Mouse (Mus musculus): ENCODE results near the gene Trappc3. TPM values are rescaled to one million over a fixed set of nuclear protein-coding genes. Genes with fewer than 3 reads are reported as not detected.

Gene Trappc3
- total RNA-seq, 1 experiment from 2014 or later, result 70.8 TPM

DNA sequence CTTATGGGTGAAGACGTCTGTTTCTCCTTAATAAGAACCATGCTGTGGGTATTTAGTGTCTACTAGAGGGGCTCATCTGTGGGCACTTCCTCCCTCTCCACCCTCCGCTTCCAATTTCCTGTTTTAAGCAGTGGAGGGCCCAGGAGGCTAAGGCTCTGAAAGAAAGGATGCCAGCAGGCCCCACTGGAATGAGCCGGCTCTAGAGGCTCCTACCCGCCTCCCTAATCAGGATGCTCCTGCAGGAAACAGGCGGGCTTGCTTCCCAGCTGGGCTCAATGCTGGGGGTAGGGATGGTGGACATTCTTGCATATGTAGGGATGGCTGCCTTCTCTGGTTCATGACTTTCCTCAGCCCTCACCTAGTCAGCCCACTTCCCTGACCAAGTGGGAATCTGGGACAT lies 51.1 kb downstream of the Trappc3 start:
- DNase-seq, result no peak

GRCm38 (mm10) chr4:126314393-126314792 lies 52.3 kb downstream of the Trappc3 start:
- no peak for DNase-seq

GRCm38 (mm10) chr4:126315931-126316330 lies 53.8 kb downstream of the Trappc3 start:
- DNase-seq, result peak; percentile 64

- peak; percentile 58 for DNase-seq
Observed at GRCm38 (mm10) chr4:126316443-126317040, 54.4 kb downstream of the Trappc3 start.

- no peak for DNase-seq
Observed at GRCm38 (mm10) chr4:126319806-126320205, 57.7 kb downstream of the Trappc3 start.

DNA sequence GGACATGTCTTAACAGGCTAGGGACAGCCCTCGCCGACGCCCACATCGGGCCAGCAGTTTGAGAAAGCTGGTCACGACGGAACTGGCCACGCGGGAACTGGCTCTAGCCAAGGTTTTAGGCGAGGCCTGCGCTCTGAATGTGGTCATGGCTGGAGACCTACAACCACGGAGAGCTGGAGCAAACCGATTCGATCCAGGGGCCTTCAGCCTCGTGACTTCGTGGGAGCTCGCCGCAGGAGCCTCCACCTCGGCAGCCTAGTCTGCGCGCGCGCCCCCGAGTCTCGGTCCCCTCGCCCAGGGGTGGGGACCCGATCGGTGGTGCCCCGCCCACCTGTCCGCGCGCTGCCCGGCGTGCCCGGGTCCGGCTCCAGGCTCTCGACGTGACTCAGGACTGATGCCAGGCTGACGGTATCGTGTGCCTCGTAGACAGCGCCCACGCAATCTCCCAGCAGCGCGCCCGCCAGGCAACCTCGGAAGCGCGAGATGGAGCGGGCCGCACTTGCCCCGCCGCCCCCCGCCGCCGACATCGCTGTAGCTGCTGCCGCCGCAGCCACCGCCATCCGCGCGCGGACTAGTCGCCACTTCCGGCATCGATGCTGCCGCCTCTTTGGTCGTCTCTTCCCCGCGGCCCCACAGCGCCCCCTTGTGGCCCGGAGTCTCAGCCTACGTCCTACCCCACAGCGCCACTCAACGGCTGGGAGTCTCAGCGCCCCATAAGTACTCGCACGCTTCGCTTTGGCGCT lies 59.2 kb downstream of the Trappc3 start, which contains the start of gene Adprhl2:
Gene Adprhl2, minus strand, starts transcription at position 593 of the 743 bp plus-strand sequence.
- peak; percentile 100 for DNase-seq

DNA sequence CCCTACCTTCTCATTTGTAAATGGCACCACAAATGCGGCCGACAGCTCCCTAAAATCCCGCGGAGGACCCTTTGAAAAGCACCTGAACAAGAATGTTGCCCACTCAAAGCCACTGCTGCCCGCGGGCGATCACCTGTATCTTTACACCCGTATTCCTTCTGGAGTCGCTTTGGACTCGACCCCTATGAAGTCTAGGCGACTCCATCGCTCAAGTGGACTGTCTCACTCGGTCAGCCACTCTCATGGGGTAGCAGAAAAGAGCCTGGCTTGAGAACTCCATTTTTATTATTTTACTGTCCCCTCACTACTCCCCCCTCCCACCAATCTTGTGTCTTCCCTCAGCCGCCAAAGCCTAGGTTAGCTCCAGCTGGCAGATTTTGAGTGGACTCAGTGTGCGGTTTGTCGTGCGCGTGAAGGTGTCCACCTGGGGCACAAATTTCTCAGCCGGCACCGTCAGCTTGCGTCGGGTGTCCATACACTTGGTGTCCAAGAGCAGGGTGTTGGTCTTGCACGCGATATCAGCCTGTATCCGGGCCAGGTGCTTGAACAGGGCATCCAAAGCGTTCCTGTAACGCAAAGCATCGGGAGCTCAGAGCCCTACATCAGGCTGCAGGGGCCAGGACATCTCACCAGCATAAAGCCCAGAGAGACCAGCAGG lies 59.9 kb downstream of the Trappc3 start:
- no peak for DNase-seq

- DNase-seq, result no peak
Observed at GRCm38 (mm10) chr4:126322646-126323045, 60.5 kb downstream of the Trappc3 start.

DNA sequence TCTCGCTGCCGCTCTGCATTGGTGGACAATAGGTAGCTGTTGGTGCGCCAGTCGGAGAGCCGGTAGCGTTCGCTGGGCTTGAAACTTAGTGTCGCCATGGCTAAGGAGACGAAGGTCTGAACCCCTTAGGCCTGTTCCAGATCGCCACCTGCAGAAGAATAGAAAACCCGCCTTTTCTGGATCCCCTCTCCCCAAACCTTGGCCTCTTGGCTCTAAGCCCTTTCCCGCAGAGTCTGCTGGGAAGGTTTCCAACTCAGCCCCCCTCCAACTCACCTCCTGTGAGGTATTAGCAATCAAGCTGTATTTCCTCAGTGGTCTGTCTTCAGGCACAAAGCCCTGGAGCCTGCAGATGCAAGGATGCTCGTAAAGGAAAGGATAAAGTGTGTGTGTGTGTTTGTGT lies 62.7 kb downstream of the Trappc3 start:
- DNase-seq, result no peak

GRCm38 (mm10) chr4:126325281-126325861 lies 63.2 kb downstream of the Trappc3 start, which contains the start of gene Tekt2:
Tekt2 (minus strand) TSS chr4:126325688.
- no peak for DNase-seq

Other genes with a start within 250 kb of the Trappc3 start
- 1.3 and 2.1 TPM in 2 replicates for gene Csf3r, start 237.8 kb upstream of the Trappc3 start, total RNA-seq (2021)
- 77.6 and 79.9 TPM in 2 replicates for gene Mrps15, start 215.4 kb upstream of the Trappc3 start, total RNA-seq (2021)
- gene Oscp1, start 203.8 kb upstream of the Trappc3 start, total RNA-seq (2021), result 5.2 and 5.8 TPM in 2 replicates
- 17.9 and 20.6 TPM in 2 replicates for gene Lsm10, start 165.7 kb upstream of the Trappc3 start, total RNA-seq (2021)
- 39.2 and 48.2 TPM in 2 replicates for gene Stk40, start 158.4 kb upstream of the Trappc3 start, total RNA-seq (2021)
- 27.6 and 32.3 TPM in 2 replicates for gene Eva1b, start 114.6 kb upstream of the Trappc3 start, total RNA-seq (2021)
- 3.7 and 4.8 TPM in 2 replicates for gene Sh3d21, start 98.8 kb upstream of the Trappc3 start, total RNA-seq (2021)
- 190 and 212 TPM in 2 replicates for gene Thrap3, start 59.6 kb upstream of the Trappc3 start, total RNA-seq (2021)
- 53.4 and 67.3 TPM in 2 replicates for gene Map7d1, start 6.0 kb upstream of the Trappc3 start, total RNA-seq (2021)
- gene Col8a2, start 24.5 kb downstream of the Trappc3 start, total RNA-seq (2021), result 2.9 and 3.1 TPM in 2 replicates
- gene Adprhl2, start 59.4 kb downstream of the Trappc3 start, total RNA-seq (2021), result 27.3 and 34.9 TPM in 2 replicates
- 2.4 and 3.3 TPM in 2 replicates for gene Tekt2, start 63.4 kb downstream of the Trappc3 start, total RNA-seq (2021)
- 19.3 and 20.8 TPM in 2 replicates for gene Ago3, start 167.2 kb downstream of the Trappc3 start, total RNA-seq (2021)
- gene Ago1, start 206.3 kb downstream of the Trappc3 start, total RNA-seq (2021), result 27.5 and 29.3 TPM in 2 replicates